Mouse (Mus musculus) thymus, adult 2 months (tissue): ENCODE results near the gene Gm20518. TPM values are rescaled to one million over a fixed set of nuclear protein-coding genes. Genes with fewer than 3 reads are reported as not detected.

Source experiments
- DNase-seq: peaks from one replicate; pipeline ENCODE4 v3.0.0; 2021
- H3K27ac ChIP-seq: fragments of 200-500 bp; 2 replicates; pipeline ENCODE4 v1.5.1; 2012; ENCODE audit warnings: low read length, control low read depth; ENCODE audit not compliant: control insufficient read depth, insufficient read depth
- H3K27me3 ChIP-seq: fragments of 200-500 bp; 2 replicates; pipeline ENCODE4 v1.6.1; 2012; ENCODE audit warnings: mild to moderate bottlenecking, low read length, moderate library complexity, mixed read lengths; ENCODE audit not compliant: control insufficient read depth, insufficient read depth
- H3K36me3 ChIP-seq: fragments of 200-500 bp; 2 replicates; pipeline ENCODE4 v1.6.1; 2012; ENCODE audit warnings: mild to moderate bottlenecking, low read length, moderate library complexity; ENCODE audit not compliant: control insufficient read depth, insufficient read depth
- H3K4me1 ChIP-seq: fragments of 200-500 bp; replicated peaks from 2 replicates; pipeline ENCODE4 v1.6.1; 2012; ENCODE audit warnings: low read length; ENCODE audit not compliant: control insufficient read depth, insufficient read depth
- H3K4me3 ChIP-seq: fragments of 200-500 bp; 2 replicates; pipeline ENCODE4 v1.5.1; 2012; ENCODE audit warnings: mild to moderate bottlenecking, low read length, control low read depth, moderate library complexity; ENCODE audit not compliant: control insufficient read depth, insufficient read depth
- CTCF ChIP-seq: fragments of 200-500 bp; IDR thresholded peaks from 2 replicates; pipeline ENCODE4 v1.5.1; 2012; ENCODE audit warnings: mild to moderate bottlenecking, control low read depth, low read length, moderate library complexity, borderline replicate concordance; ENCODE audit not compliant: control insufficient read depth, poor library complexity, insufficient read depth; ENCODE audit errors: extremely low read depth
- POLR2A ChIP-seq: fragments of 200-500 bp; IDR thresholded peaks from 2 replicates; pipeline ENCODE4 v1.6.1; 2012; ENCODE audit warnings: mild to moderate bottlenecking, low read length, control low read depth, moderate library complexity; ENCODE audit not compliant: control insufficient read depth, poor library complexity, insufficient read depth; ENCODE audit errors: extremely low read depth
- WGBS: fragments of 180-500 bp; shearing (Covaris S2); methylation state at CpG from one replicate; pipeline ENCODE4 v1.1.7; 2018; 5-methylcytosine and 5-hydroxymethylcytosine counted together
- polyA plus RNA-seq: library from polyadenylated mRNA; depleted of rRNA; stranded (reverse); fragments of >200 nt; gene quantifications from 2 replicates; pipeline ENCODE4 v1.2.3, GENCODE M21; 2012

Gm20518 gene
- polyA plus RNA-seq, 1 experiment = 4.9 TPM

- peaks cover 11% of the 10 kb centered on the region for H3K4me1 ChIP-seq
- no peaks in the 10 kb centered on the region for H3K36me3 ChIP-seq
- H3K4me3 ChIP-seq = no peak overlapping the region
- WGBS = 77% methylated on average over 4 of the region's 4 CpGs
- H3K27me3 ChIP-seq = no peaks in the 10 kb centered on the region
- TF ChIP-seq CTCF (no peak), POLR2A (no peak)
- no peak overlapping the region for H3K27ac ChIP-seq
- DNase-seq = no peak
Measured at GRCm38 (mm10) chr16:17813173-17813572, 78.3 kb downstream of the Gm20518 start.

DNA sequence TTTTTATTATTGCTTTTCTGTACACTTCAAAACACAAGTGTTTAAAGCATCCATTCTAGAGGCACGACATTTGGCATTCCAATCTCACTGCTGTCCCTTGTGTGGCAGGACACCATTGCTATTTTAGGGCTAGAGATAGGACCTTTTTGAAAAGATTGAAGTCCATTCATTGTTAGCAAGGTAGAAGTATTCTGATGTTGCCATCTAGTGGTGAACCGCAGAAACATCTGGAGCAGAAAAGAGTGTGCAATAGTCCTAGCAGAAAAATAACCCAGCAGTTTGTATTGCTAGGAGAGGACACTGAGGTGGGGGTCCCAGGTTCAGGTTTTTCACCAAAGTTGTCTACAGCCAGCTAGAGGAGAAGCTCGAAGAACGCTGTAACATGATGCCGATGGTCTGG is 79.4 kb downstream of the Gm20518 start:
- Histone ChIP-seq H3K27ac (no peak overlapping the region), H3K4me3 (no peak overlapping the region), H3K36me3 (no peaks in the 10 kb centered on the region), H3K27me3 (no peaks in the 10 kb centered on the region), H3K4me1 (peaks cover 16% of the 10 kb centered on the region)
- peak; percentile 26 for DNase-seq
- WGBS = 9% methylated on average over 5 of the region's 5 CpGs
- TF ChIP-seq POLR2A = no peak
- no peak for TF ChIP-seq CTCF

- H3K4me3 ChIP-seq = no peak overlapping the region
- H3K27ac ChIP-seq = no peak overlapping the region
- no peaks in the 10 kb centered on the region for H3K36me3 ChIP-seq
- peaks cover 16% of the 10 kb centered on the region for H3K4me1 ChIP-seq
- DNase-seq = no peak
- 12% methylated on average over 7 of the region's 7 CpGs for WGBS
- H3K27me3 ChIP-seq = peaks cover 18% of the 10 kb centered on the region; the same call in 1 of the 2 replicates
- no peak for TF ChIP-seq CTCF
- TF ChIP-seq POLR2A = no peak
Measured at GRCm38 (mm10) chr16:17809711-17810110, 81.8 kb downstream of the Gm20518 start.

DNA sequence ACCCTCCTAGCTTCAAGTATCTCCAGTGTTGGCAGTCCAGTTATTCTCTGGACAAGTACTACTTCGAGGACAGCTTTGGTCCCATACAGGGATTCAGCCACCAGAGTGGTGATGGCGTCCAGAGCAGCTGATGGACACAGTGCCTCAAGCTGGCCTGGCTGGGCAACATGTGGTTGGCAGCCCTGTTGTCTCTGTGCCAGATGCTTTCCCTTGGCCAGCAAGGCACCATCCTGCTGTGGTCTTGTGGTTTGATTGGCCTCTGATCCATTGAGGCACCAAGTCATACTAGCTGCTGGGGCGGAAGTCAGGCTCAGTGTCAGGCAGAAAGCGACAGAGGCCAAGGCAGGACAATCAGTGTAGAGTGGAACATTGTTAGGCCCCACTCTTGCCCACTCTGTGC is 82.3 kb downstream of the Gm20518 start:
- no peak for DNase-seq
- H3K4me1 ChIP-seq = peaks cover 21% of the 10 kb centered on the region
- TF ChIP-seq CTCF (no peak), POLR2A (no peak)
- H3K27ac ChIP-seq = no peak overlapping the region
- peaks cover 22% of the 10 kb centered on the region; the same call in 1 of the 2 replicates for H3K27me3 ChIP-seq
- H3K4me3 ChIP-seq = no peak overlapping the region
- H3K36me3 ChIP-seq = no peaks in the 10 kb centered on the region
- 83% methylated on average over 4 of the region's 4 CpGs for WGBS

GRCm38 (mm10) chr16:17807192-17808009 is 84.1 kb downstream of the Gm20518 start:
- no peaks in the 10 kb centered on the region for H3K36me3 ChIP-seq
- peaks cover 35% of the 10 kb centered on the region; the same call in 1 of the 2 replicates for H3K27me3 ChIP-seq
- WGBS = 5% methylated on average over 73 of the region's 73 CpGs
- H3K4me1 ChIP-seq = peaks cover 30% of the 10 kb centered on the region
- TF ChIP-seq CTCF (0 out of 2 replicates have a peak, but pooled peaks have one; percentile 25), POLR2A (peak; percentile 41; the same call in 1 of the 2 replicates)
- no peak overlapping the region for H3K27ac ChIP-seq
- peak overlapping the region; percentile 78 for H3K4me3 ChIP-seq
- DNase-seq = peak; percentile 92

DNA sequence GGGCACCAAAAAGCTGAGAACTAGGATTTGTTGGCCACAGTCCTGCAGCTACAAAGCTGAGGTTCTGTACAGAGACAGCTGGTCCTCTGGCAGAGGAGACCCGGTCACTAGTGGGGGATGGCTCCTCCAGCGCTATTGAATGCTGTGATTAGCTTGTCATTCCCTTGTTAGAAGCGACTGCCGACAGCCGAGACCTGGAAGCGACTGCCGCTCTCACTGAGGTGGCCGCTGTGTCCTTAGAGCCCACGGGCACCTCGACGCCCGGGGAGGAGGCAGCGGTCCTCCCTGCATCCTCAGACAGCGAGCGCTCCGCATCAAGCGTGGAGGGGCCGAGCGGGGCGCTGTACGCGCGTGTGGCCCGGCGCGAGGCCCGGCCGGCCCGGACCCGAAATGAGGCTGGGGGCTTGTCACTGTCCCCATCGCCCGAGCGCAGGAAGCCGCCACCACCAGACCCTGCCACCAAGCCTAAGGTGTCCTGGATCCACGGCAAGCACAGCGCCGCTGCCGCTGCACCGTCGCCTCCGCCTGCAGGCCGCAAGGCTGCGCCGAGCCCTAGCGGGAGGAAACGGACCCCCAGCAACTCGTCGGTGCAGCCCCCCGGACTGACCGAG is 84.8 kb downstream of the Gm20518 start:
- no peak overlapping the region for H3K27ac ChIP-seq
- DNase-seq = no peak
- peak overlapping the region; percentile 78 for H3K4me3 ChIP-seq
- no peaks in the 10 kb centered on the region for H3K36me3 ChIP-seq
- H3K27me3 ChIP-seq = peaks cover 41% of the 10 kb centered on the region; the same call in 1 of the 2 replicates
- 6% methylated on average over 50 of the region's 50 CpGs for WGBS
- peaks cover 30% of the 10 kb centered on the region for H3K4me1 ChIP-seq
- TF ChIP-seq POLR2A = no peak
- no peak; the same call in 1 of the 2 replicates for TF ChIP-seq CTCF
